Mouse (Mus musculus) heart, postnatal 0 days (tissue): ENCODE data around the gene Mtpn.

ENCODE experiments used
- CTCF ChIP-seq: IDR thresholded peaks from 2 replicates; pipeline ENCODE4 v1.5.1; 2016; ENCODE audit warnings: antibody characterized with exemption, control low read depth, low read depth
- EP300 ChIP-seq: IDR thresholded peaks from 2 replicates; pipeline ENCODE4 v1.6.1; 2016; ENCODE audit warnings: antibody characterized with exemption, low read depth

DNA sequence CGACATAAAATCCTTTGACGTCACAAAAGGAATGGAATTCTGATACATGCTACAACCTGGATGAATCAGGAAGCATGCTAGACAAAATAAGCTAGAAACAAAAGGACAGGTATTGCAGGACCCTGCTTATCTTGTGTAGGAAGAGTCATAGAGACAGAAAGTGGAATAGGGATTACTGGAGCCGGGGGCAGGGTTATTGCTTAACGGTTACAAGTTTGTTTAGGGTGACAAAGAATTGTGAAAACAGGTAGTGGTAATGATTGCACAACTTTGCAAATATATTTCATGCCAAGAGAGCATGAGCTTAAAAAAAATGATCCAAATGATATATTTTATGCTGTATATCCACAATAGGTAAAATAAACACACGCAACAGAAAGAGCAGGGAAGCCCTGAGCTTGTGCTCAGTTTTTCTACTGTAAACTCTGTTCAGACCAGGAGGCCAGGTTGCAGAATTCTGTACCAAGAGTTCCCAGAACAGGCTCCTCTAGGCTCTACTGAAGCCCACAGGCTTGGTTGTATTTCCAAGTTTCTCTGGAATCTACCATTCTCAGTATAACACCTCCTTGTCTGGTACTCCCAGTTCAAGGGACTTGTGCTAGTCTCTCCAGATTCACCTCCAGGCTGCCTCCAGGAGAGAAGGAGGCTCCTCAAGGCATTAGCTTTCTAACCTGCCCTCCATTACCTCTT is 39.6 kb downstream of the Mtpn start:
- no peak for TF ChIP-seq CTCF
- no peak for TF ChIP-seq EP300
